Mouse (Mus musculus): ENCODE measurements at regions not wholly inside any gene's neighbourhood (a gene's known extent, or its start where the extent isn't known, plus 50 kb on each side); places are given as distances from the start of the nearest gene placed in this dataset.

GRCm38 (mm10) chr11:63767631-63768250 is 154.3 kb downstream of the Hs3st3b1 start:
- DNase-seq = no peak

GRCm38 (mm10) chr11:63769738-63770137 is 152.4 kb downstream of the Hs3st3b1 start:
- DNase-seq = no peak

- DNase-seq = no peak
Measured at GRCm38 (mm10) chr11:63775382-63775781, 146.7 kb downstream of the Hs3st3b1 start.

GRCm38 (mm10) chr11:63779371-63779770 is 142.7 kb downstream of the Hs3st3b1 start:
- DNase-seq = no peak

- DNase-seq = no peak
Measured at GRCm38 (mm10) chr11:63781967-63782915, 139.8 kb downstream of the Hs3st3b1 start.

- peak; percentile 8 to 9 for DNase-seq
Measured at GRCm38 (mm10) chr11:63785281-63785886, 136.7 kb downstream of the Hs3st3b1 start.

GRCm38 (mm10) chr11:63785965-63786364 is 136.1 kb downstream of the Hs3st3b1 start:
- DNase-seq = no peak

- DNase-seq = no peak
Measured at GRCm38 (mm10) chr11:63789473-63790120, 132.5 kb downstream of the Hs3st3b1 start.

GRCm38 (mm10) chr11:63791004-63791862 is 130.9 kb downstream of the Hs3st3b1 start:
- DNase-seq = no peak

GRCm38 (mm10) chr11:63793732-63794503 is 128.2 kb downstream of the Hs3st3b1 start:
- DNase-seq = no peak

GRCm38 (mm10) chr11:63812146-63812545 is 109.9 kb downstream of the Hs3st3b1 start:
- no peak for DNase-seq

GRCm38 (mm10) chr11:63822847-63823246 is 99.2 kb downstream of the Hs3st3b1 start:
- no peak for DNase-seq

GRCm38 (mm10) chr11:63827271-63827762 is 94.8 kb downstream of the Hs3st3b1 start:
- no peak for DNase-seq

- DNase-seq = no peak
Measured at GRCm38 (mm10) chr11:63833480-63833879, 88.6 kb downstream of the Hs3st3b1 start.

- no peak for DNase-seq
Measured at GRCm38 (mm10) chr11:63834140-63834539, 88.0 kb downstream of the Hs3st3b1 start.

- no peak for DNase-seq
Measured at GRCm38 (mm10) chr11:63834631-63835030, 87.5 kb downstream of the Hs3st3b1 start.

Measured in kidney, adult 8-10 months (tissue).